Mouse (Mus musculus) cerebellum, postnatal 25 days (tissue): ENCODE measurements around the gene Zscan4e.
"Not testable (repeated sequence)": the region's sequence is repeated elsewhere in the genome, so short reads cannot be mapped to it uniquely, and the experiment has no call there.

Experiments used
- DNase-seq, 2 experiments: peaks; one replicate each; pipeline ENCODE4 v3.0.0; 2021; ENCODE audit warnings: mixed read lengths in 2 of 2

Zscan4e gene

DNA sequence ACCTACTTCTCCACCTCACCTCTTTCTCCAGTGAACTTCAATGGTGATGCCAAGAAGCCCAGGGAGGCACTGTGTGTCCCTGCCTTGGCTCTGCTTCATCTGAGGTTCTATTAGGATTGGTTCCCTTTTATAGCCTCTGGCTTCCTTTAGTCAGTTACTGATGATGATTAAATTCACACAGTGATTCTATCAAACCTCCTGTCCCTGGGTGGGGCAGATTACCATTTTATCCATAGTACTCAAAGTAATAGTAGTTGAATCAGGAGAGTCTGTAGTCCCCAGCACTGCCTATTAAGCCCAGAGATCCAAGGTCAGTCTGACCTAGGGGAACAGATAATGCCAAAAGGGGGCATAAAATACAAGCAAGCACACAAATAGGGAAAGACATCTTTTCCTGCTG lies at the start of gene Zscan4e:
Gene Zscan4e, minus strand, starts transcription at position 101 of the 400 bp plus-strand sequence.
- not testable (repeated sequence) for DNase-seq
